Mouse (Mus musculus) ovary, adult 18-20 months (tissue): ENCODE results near the gene Rho.
A peak's percentile ranks its signal among the peaks of the same experiment; 100 is the strongest.

Source experiments
- DNase-seq: peaks from one replicate; pipeline ENCODE4 v3.0.0; 2022; ENCODE audit warnings: low spot score, mixed read lengths

Gene Rho

DNA sequence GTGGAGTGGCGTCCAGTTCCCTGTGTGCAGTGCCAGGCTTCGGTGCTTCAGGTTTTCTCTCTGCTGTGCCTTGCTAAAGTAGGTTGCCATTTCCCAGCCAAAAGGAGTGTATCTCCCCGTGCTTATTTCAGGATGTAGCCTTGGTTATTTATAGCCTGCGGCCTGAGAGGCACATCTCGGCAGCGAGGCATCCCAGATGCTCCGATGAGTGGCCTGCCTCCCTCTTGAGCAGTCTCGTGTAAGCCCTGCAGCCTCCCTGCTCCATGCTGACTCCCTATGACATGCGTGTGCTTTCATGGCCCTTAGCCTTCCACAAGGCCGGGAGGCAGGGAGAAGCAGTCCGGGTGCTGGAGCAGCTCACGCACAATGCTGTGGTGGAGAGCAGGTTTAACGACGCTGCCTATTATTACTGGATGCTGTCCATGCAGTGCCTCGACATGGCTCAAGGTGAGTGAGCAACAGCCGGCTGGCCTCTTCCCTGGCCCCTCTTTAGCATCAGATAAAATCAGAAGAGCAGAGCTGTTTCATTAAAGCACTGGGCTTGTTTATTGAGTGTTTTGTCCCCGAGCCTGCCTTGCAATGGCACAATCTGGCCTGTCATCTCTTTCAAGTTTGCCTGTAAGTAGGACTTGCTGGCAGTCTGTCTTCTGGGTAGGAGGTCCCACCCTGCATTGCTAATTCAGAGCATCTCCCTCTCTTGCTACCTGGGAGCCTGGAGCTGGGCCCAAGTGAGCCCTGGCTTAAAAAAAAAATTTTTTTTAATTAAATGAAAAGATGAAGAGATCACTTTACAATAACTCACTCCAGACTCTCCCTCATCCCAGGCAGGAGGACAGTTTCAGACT, 15.7 kb upstream of the Rho start:
- DNase-seq, result no peak

DNA sequence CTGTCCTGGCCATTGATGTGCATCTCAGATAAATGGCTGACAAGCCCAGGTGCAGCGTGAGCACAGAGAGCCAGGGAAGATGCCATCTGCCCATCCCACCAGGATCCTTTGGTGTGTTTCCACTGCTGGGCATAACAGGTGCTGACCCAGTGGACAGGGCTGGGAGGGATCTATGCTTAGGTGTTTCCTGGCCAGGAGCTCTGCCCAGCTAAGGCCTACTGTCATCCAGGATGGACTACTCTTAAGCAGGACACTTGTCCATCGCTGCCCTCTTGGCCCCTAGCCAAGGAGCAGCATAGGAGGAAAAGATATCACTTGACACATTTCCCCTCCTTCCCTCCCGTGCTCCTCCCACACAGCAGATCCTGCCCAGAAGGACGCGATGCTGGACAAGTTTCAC, 14.9 kb upstream of the Rho start:
- DNase-seq, result no peak

DNA sequence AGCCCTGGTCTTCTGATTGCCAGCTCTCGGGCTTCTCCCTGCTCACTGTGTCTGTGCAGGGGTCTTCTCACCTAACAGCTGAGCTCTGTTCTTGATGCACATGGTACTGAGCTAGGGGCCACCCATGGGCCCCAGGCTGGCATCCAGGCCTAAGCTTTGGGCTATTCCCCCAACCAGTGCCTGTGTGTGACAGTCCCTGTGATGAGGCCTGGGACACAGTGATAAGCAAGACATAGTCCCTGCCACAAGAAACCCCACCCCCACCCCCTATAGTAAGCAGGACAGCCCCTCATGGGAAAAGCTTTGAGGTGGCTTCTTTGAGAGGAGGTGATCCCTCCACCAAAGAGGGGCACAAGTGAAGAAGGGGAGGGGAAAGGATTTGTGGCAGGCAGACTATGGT, 12.9 kb upstream of the Rho start:
- no peak for DNase-seq

DNA sequence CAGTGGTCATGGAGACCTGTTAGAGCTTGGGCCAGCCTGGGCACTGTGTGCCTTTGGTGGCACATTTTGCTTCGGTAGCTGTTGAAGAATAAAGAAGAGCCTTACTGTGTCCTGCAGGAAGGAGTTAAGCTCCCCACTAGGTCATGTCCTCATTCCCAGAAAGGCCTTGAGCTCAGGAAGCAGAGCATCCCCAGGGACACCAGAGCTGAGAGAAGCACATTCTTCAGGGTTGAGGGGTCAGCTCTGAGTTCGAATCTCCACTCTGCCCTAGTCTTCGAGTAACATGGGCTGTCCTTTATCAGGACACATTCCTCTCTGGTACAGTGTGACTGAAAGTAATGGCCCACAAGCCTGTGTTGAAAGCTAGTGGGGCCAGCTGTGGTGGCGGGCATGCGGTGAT, 11.7 kb upstream of the Rho start:
- no peak for DNase-seq

- no peak for DNase-seq
Observed at GRCm38 (mm10) chr6:115924829-115925228, 6.7 kb upstream of the Rho start.

DNA sequence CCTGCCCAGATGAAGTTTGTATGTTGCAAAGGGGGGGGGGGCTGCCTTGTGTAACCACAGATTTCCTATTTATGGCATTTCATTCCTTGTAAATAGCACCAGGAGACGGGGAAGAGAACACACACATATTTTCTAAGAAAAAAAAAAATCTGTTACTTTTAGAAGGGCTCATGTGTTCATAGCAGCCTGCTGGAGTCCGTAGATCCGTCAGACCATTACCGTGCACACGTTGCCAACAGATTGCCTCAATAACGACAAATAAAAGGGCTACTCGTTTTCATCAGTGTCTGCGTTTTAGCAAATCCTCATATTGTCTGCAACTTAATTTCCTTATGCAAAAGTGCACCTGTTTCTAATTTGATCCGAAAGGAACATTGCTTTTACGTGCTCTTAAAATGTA, 5.1 kb upstream of the Rho start:
- no peak for DNase-seq

- DNase-seq, result no peak
Observed at GRCm38 (mm10) chr6:115927292-115928242, 4.0 kb upstream of the Rho start.

DNA sequence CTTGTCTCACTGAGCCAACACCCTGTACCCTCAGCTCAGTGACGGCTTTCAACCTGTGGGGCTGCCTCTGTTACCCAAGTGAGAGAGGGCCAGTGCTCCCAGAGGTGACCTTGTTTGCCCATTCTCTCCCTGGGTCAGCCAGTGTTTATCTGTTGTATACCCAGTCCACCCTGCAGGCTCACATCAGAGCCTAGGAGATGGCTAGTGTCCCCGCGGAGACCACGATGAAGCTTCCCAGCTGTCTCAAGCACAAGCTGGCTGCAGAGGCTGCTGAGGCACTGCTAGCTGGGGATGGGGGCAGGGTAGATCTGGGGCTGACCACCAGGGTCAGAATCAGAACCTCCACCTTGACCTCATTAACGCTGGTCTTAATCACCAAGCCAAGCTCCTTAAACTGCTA, 1.5 kb upstream of the Rho start:
- no peak for DNase-seq

DNA sequence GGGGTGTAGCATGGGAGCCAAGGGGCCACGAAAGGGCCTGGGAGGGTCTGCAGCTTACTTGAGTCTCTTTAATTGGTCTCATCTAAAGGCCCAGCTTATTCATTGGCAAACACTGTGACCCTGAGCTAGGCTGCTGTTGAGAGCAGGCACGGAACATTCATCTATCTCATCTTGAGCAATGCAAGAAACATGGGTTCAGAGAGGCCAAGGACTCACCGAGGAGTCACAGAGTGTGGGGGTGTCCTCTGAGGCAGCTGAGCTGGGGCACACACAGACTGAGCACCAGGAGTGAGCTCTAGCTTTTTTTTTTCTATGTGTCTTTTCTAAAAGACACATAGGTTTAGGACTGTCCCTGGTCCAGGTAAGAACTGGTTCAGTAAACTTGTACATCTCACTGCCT, 843 bp downstream of the Rho start:
- DNase-seq, result peak; percentile 65

- no peak for DNase-seq
Observed at GRCm38 (mm10) chr6:115935544-115935943, 4.0 kb downstream of the Rho start.

DNA sequence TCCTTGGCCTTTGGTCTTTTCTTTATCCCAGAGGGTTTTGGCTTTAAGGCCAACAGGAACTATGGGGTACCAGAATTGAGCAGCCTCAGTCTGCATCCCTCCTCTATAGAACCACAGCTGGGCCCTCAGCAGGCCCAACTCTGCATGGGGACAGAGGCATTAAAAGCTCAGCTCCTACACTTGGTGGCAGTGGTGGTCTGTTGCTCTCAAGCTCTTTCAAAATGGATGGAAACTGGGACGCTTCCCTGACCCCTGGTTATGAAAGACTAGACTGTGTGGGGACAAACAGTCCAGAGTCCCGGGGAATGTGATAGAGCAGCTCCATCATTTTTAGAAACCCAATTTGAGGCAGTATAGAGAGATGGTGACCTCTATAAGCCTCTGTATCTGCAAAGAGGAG, 6.5 kb downstream of the Rho start:
- no peak for DNase-seq

- no peak for DNase-seq
Observed at GRCm38 (mm10) chr6:115938798-115939197, 7.2 kb downstream of the Rho start.

DNA sequence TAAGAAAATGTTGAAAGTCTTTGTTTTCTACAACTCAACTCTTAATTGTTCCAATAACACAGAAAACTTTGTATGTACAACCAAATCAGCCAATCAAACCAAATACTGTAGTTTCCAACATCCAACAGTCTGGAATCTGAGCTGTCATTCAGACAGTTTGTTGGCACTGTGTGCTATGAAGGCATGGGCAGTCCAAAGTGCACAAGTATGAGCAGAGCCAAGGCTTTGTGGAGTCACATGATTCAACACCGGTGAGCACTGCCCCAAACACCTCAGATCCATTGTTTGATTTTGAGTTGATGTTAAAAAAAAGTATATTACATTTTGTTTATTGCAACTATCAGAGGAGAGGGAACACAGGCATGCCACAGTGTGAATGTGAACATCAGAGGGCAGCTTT, 9.1 kb downstream of the Rho start:
- DNase-seq, result no peak

- DNase-seq, result no peak
Observed at GRCm38 (mm10) chr6:115941128-115941527, 9.6 kb downstream of the Rho start.

DNA sequence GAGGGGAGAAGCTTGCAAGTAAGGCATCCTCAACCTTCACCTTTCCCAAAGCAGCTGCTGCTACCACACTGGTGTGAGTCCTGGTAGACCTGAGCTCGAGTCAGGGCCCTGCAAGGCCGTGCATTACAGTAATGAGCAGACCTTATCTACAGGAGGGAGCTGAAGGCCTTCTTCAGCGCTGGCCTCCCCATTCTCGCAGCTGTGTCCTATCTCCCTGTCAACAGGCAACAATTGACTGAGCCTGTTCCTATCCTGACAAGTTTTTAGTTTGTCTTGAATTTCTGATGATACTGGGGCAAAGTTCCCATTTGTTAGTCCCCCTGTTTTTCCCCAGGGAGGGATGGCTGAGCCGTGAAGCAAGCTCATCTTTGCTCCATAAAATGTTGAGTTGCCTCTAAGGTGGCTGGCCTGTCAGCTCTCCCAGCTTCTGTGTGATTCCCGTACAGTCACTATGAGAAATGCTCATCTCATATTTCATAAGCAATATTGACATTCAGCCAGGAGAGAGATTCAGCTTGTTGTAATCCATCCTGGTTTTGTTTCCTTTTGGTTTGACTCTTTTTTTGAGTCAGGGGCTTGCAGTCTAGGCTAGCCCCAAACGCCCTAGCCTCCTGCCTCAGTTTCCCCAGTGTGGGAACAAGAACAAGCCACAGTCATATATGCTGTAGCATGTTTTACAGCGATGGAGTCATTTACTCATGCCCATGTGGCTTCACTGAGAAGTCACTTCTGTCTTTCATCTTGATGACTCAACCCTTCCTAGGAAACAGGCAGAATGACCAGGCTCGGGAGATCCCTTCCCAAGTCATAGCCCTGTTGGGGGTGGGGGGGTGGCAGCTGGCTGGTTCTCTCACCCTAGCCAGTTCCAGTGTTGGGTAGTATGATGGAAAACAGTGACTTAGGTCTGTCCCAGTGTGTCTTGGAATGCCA, 12.2 kb downstream of the Rho start:
- DNase-seq, result peak; percentile 59

GRCm38 (mm10) chr6:115944638-115945037, 13.1 kb downstream of the Rho start, which contains the start of gene H1foo:
Gene H1foo (plus strand): TSS chr6:115944938.
- DNase-seq, result no peak

GRCm38 (mm10) chr6:115945633-115946032, 14.1 kb downstream of the Rho start:
- no peak for DNase-seq

- peak; percentile 61 for DNase-seq
Observed at GRCm38 (mm10) chr6:115946389-115946788, 14.8 kb downstream of the Rho start.

DNA sequence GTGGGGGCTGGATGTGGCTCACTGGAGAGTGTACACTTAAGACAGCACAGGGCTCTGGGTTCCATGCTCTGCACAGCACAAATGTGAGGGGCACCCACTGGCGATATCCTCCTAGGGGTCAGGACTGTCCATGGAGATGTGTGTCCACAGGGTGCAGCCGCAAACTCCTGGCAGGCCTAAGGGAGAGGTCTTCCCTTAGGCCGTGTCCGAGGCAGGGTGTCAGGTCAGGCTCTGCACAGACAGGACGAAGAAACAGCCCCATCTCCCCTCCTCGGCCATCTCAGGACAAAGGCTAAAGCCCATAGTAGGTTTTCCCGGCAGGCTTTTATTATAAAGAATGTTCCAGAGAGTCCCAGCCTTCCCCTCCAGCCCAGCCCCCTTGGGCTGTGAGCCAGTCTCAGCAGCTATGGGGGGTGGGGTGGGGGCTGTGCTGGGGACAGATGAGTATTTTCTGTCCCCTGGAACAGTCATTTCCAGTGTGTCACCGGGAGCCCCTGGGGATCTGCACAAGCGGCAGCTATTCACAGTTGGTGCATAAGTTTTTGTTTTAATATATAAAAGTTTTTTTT, 23.0 kb downstream of the Rho start:
- no peak for DNase-seq

- DNase-seq, result no peak
Observed at GRCm38 (mm10) chr6:115955169-115955568, 23.6 kb downstream of the Rho start.

- DNase-seq, result no peak
Observed at GRCm38 (mm10) chr6:115955664-115956063, 24.1 kb downstream of the Rho start.
